Mouse (Mus musculus): ENCODE data around the gene Tbc1d25.

DNA sequence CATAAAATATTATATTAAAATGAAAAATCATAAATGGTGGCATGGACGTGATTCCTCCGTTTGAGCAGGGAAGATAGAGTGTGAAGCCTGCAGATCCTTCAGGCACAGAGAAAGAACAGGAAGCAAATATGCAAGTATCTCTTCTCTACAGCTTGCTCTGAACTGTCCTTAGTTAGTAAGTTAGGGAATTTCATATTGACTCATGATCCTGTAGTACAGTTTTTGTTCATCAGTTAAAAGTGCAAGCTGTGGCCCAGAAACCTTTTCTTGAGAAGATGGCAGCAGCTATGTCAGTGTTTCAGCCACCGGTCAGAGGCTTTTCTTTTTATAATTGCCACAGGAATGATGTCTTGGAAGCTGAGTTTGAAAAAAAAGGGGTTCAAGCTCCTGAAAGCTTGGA is 71.0 kb downstream of the Tbc1d25 start:
- TF ChIP-seq CTCF (IDR thresholded peaks at IDR 0.05; ENCODE audit: low read depth) = no peak
- no peak for TF ChIP-seq EP300 (IDR thresholded peaks at IDR 0.05; ENCODE audit: low read depth)

Measured in heart, postnatal 0 days (tissue).